Mouse (Mus musculus) brain, adult 2 months (tissue): Measurements from ENCODE around the gene Zdhhc22.
A peak's percentile ranks its signal among the peaks of the same experiment; 100 is the strongest.

Experiments used
- DNase-seq: peaks from one replicate; pipeline ENCODE4 v3.0.0; 2011; ENCODE audit warnings: low read depth, low spot score

Zdhhc22 gene

DNA sequence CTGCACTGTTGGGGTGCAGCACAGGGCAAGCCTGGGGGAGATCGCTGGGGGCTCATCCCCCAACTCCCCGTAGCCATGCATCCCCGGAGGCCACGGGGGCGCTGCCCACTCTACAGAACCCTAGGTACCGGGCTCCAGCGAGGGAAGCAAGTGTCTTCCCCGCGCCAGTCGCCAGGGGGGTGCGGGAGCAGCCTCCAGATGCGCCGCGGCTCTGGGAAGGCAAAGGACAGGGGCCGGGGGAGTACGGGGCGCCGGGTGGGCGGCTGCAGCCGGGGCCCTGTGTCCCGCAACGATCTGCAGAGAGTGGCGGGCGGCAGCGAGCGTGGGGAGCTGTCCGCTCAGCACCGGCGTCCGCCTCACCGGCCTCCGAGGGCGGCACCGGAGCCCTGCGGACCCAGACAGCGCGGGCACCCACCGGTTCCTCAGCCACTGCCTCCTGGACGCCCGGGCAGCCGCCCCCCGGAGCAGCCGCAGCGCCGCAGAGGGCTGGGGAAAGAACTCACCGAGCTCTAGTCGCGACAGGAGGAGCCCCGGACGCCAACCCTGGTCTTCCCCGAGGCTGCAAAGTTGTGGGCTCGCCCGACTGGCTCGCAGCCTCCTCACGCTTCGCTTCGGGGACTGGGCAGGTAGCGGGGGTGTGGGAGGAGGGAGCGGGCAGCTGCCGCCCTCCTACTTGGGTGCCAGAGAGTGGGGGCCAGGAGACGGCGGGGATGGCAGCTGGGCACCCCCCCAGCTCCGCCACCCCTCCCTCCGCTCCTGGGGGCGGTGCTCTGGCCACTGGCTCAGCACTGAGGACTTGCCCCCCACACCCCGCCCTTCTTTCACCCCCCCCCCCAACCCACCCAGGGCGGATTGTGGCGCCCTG, at the start of gene Zdhhc22:
Zdhhc22 (minus strand) TSS at position 541 of the 865 bp plus-strand sequence.
- peak; percentile 61 for DNase-seq

- no peak for DNase-seq
Measured at GRCm38 (mm10) chr12:87036631-87037030, 46.4 kb upstream of the Zdhhc22 start.

GRCm38 (mm10) chr12:87031163-87031763, 41.0 kb upstream of the Zdhhc22 start:
- no peak for DNase-seq

DNA sequence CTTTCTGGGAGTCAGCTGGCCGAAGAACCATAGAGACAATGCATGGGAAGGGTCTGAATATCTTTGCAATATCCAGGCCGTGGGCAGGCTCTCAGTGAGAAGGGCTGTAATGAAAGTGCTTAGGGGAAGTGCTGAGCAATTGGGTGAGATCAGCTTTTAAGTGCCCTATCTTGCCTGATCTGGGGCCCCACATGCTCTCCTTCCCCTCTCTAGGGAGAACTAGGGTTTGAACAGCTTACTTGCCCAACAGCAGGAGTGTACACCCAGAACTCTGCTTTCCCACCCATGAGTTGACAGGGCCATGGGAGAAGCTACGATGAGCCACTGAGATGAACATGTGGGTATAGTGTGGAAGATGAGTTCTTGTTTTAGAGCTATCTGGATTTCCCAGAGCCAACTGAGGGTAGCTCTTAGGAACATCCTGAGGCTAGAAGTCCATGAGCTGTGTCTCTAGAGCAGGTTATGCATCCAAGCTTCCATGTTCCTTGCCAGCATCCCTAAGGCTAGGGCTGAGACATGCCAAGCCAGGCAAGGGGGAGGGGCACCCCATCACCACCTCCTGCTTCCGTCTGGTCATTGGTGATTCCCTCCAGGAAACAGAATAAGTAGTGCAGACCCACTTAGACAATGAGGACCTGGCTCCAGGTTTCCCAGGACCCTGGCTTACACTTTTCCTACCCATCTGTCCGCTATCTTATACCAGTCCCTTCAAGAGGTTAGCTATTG, 39.2 kb upstream of the Zdhhc22 start:
- peak; percentile 92 for DNase-seq

- DNase-seq, result peak; percentile 56
Measured at GRCm38 (mm10) chr12:87028068-87028467, 37.8 kb upstream of the Zdhhc22 start.

- peak; percentile 40 for DNase-seq
Measured at GRCm38 (mm10) chr12:87027391-87027790, 37.2 kb upstream of the Zdhhc22 start.

- no peak for DNase-seq
Measured at GRCm38 (mm10) chr12:87026871-87027240, 36.6 kb upstream of the Zdhhc22 start.

GRCm38 (mm10) chr12:87026109-87026870, 36.1 kb upstream of the Zdhhc22 start:
- peak; percentile 93 for DNase-seq

GRCm38 (mm10) chr12:87023456-87023855, 33.2 kb upstream of the Zdhhc22 start:
- DNase-seq, result no peak

DNA sequence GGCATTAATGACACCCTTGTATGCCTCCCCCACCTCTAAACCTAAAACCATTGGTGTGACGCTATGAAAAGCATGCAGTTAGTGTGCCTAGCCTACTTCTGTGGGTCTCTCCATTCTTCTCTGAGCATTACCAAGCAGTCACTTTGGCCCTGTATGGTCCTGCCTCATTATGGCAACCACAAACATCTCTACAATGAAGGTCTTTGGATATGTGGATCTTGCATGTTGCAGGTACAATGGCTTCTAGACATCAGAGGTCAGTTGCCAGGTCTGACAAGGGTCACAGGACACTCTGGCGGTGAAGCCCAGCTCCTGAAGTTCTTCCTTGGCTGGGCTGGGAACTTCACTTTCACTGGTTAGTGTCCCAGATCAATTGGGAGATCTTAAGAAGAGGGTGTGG, 31.8 kb upstream of the Zdhhc22 start:
- DNase-seq, result no peak

- DNase-seq, result no peak
Measured at GRCm38 (mm10) chr12:87021040-87021439, 30.8 kb upstream of the Zdhhc22 start, which contains the start of gene Tmem63c. TSS of gene Tmem63c (plus strand) at chr12:87021340.

DNA sequence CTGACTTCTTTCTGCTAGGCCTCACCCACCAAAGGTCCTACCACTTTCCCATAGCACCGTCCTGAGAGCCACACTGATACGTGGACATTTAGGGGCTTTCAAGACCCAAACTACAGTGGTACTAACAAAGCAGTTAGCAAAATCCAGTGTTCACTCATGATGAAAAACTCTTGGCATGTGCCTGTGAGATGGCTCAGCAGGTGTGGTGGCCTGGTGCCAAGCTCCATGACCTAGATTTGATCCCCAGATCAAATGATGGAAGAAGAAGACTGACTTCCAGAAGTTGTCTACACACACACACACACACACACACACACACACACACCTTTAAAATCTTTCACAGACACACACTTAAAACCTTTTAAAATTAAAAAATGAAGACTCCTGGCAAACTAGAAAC, 28.5 kb upstream of the Zdhhc22 start:
- DNase-seq, result peak; percentile 65

DNA sequence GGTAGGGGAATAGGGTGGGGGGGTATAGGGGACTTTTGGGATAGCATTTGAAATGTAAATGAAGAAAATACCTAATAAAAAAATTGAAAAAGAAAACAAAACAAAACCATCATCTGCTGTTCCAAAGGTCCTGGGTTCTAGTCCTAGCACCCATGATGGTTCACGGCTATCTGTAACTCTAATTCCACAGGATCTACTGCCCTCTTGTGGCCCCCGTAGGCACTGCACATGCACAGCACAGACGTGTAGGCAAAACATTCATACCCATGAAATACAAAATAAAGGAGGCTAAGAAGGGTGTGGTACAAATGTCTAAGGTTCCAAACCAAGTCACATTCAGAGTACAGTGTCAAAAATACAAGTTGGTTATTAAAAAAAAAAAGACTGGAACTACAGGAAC, 26.8 kb upstream of the Zdhhc22 start:
- no peak for DNase-seq

DNA sequence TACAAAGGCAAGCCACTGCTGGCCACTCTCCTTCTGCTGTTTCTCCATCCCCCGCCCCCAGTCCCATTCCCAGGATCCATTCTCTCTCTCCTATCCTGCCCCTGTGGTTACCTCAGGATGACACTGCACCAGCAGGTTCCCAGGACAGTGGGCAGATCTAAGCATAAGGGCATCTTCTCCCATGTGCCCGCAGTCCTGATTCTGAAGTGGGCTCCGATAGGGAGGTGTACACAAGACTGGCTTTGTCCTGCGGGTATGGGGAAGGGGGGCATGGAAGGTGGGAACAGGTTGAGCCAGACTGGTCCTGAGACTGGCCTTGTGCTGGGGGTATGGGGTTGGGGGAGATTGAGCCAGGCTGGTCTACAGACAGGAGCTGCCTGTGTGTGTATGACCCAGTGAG, 14.4 kb upstream of the Zdhhc22 start:
- DNase-seq, result no peak

DNA sequence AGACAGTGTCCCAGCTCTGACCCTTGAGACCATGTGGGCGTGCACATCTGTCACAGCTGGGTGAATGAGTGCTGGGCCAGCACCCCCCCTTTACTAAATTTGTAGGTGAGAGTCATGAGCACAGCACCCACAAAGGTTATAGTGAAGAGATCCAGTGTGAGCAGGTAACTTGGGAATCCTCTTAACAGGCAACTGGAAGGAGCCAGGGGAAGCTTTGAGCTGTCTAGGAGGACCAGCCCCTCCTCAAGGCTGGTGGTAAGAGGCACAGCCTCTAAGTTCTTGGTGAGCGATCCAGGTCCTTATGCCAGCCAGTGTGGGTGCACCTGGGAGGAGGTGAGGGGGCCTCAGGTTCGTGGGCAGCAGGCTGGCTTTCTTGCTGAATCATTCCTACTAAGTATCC, 13.4 kb upstream of the Zdhhc22 start:
- no peak for DNase-seq

DNA sequence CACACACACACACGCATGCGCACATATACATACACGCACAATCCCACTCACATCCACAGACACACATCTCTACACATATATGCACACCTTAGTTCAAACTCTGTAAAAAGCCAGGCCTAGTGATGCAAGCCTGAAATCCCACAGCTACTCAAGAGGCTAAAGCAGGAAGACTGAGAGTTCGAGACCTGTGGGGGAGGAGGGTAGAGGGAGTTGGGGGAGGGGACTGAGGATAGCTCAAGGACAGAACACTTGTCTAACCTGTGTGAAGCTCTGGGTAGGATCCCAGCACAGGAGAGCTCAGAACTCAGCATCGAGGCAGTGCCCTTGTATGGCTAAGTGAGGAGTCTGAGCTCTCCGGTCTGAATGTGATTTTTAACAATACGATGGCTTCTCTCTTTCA, 12.6 kb upstream of the Zdhhc22 start:
- no peak for DNase-seq

GRCm38 (mm10) chr12:87002209-87002608, 12.0 kb upstream of the Zdhhc22 start:
- DNase-seq, result no peak

GRCm38 (mm10) chr12:87000840-87001176, 10.6 kb upstream of the Zdhhc22 start:
- DNase-seq, result no peak

DNA sequence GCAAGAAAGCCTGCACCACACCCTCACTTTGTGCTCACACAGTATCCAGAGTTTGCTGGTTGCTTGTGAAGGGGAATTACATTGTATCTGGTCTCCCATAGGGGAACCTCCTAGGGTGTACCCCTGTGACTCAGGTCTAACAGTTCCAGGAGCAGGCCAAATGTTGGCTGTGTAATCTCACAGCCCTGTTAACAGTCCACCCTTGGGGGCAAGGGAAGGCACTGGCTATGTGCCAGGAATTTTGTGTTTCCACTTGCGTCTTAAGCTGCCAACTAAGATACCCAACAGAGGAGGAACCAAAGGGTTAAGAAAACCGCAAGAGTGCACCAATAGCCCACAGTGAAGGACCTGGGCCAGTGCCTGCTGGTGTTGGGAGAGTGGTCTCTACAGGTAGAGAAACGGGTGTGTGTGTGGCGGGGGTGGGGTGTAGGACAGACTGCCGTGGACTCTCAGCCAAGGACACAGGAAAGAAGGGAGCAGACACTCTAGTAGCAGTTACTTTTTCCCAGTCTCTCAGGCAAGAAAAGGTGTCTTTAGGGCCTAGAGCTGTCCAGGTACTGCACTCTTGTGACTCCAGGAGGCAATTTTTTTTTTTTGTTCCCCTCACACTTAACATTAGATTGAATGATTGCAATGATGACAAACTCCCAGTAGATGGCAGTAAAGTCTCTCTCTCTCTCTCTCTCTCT, 10.1 kb upstream of the Zdhhc22 start:
- DNase-seq, result peak; percentile 91

- DNase-seq, result peak; percentile 67
Measured at GRCm38 (mm10) chr12:86999283-86999820, 9.1 kb upstream of the Zdhhc22 start.

DNA sequence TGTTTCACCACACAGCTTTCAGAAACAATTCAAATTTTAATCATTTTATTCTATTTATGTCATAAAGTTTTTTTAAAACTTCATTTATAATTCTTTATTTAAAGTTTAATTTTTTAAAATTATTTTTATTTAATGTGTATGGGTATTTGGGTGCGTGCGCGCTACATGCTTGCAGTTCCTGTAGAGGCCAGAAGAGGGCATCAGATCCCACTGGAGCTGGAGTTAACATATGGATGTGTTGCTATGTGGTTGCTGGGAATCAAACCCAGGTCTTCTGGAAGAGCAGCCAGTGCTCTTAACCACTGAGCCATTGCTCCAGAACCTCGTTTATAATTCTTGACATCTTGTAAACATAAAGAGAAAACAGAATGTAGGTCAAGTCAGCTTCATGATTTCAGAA, 8.5 kb upstream of the Zdhhc22 start:
- no peak for DNase-seq
